Mouse (Mus musculus) limb, embryonic 14.5 days (tissue): Measurements from ENCODE around the gene Maats1. TPM values are rescaled to one million over a fixed set of nuclear protein-coding genes. Genes with fewer than 3 reads are reported as not detected.

Source experiments
- ATAC-seq: fragments of 200-750 bp; cut with Nextera tagmentation; 2 replicates; pipeline ENCODE4 v1.8.0; 2017; ENCODE audit warnings: low read depth, moderate number of reproducible peaks, moderate TSS enrichment; ENCODE audit not compliant: low FRiP score
- DNase-seq: peaks from one replicate; pipeline ENCODE4 v3.0.0-alpha.2; 2015; ENCODE audit warnings: low spot score
- H3K27ac ChIP-seq: fragments of 300-500 bp; sonication (generic); replicated peaks from 2 replicates; pipeline ENCODE4 v1.5.1; 2014; ENCODE audit warnings: low read depth, mild to moderate bottlenecking, low read length, moderate library complexity, mixed read lengths
- H3K27me3 ChIP-seq: fragments of 300-500 bp; sonication (generic); 2 replicates; pipeline ENCODE4 v1.6.1; 2014; ENCODE audit warnings: low read length, mixed read lengths; ENCODE audit not compliant: control insufficient read depth, insufficient read depth
- H3K36me3 ChIP-seq: fragments of 300-500 bp; sonication (generic); 2 replicates; pipeline ENCODE4 v1.6.1; 2014; ENCODE audit warnings: mild to moderate bottlenecking, low read length, moderate library complexity, mixed read lengths; ENCODE audit not compliant: control insufficient read depth, insufficient read depth
- H3K4me1 ChIP-seq: fragments of 300-500 bp; sonication (generic); 2 replicates; pipeline ENCODE4 v1.6.1; 2014; ENCODE audit warnings: antibody characterized with exemption, low read length, mixed read lengths; ENCODE audit not compliant: control insufficient read depth, insufficient read depth
- H3K4me2 ChIP-seq: fragments of 300-500 bp; sonication (generic); replicated peaks from 2 replicates; pipeline ENCODE4 v1.6.1; 2014; ENCODE audit warnings: low read depth, mild to moderate bottlenecking, low read length, moderate library complexity; ENCODE audit not compliant: severe bottlenecking
- H3K4me3 ChIP-seq: fragments of 300-500 bp; sonication (generic); replicated peaks from 2 replicates; pipeline ENCODE4 v1.5.1; 2014; ENCODE audit warnings: low read length
- H3K9ac ChIP-seq: fragments of 300-500 bp; sonication (generic); 2 replicates; pipeline ENCODE4 v1.6.1; 2014; ENCODE audit warnings: mild to moderate bottlenecking, low read depth, low read length, moderate library complexity; ENCODE audit not compliant: severe bottlenecking
- H3K9me3 ChIP-seq: fragments of 300-500 bp; sonication (generic); 2 replicates; pipeline ENCODE4 v1.6.1; 2016; ENCODE audit warnings: low read length; ENCODE audit not compliant: control insufficient read depth
- POLR2A ChIP-seq: fragments of 200-500 bp; IDR thresholded peaks from 2 replicates; pipeline ENCODE4 v1.8.0; 2012; ENCODE audit warnings: inconsistent platforms, mild to moderate bottlenecking, moderate library complexity, borderline replicate concordance; ENCODE audit not compliant: insufficient read depth, insufficient read length; ENCODE audit errors: extremely low read depth
- WGBS: fragments of 180-500 bp; shearing (Covaris S2); extraction: QIAGEN DNeasy Blood & Tissue Kit; methylation state at CpG from one replicate; pipeline ENCODE4 v1.1.7; 2014; 5-methylcytosine and 5-hydroxymethylcytosine counted together
- polyA plus RNA-seq, 2 experiments: library from polyadenylated mRNA; depleted of rRNA in 1 of 2; stranded (reverse) in 1 of 2; unstranded in 1 of 2; fragments of >200 nt; fragmentation: Nextera tagmentation in 1 of 2; extraction: Ambion mirVana in 1 of 2; gene quantifications; 2 replicates each; pipeline versions ENCODE4 v1.2.1 to v1.2.3; 2012 to 2014

Gene Maats1
- polyA plus RNA-seq, 2 experiments, result 0.10 TPM; not detected in 1

DNA sequence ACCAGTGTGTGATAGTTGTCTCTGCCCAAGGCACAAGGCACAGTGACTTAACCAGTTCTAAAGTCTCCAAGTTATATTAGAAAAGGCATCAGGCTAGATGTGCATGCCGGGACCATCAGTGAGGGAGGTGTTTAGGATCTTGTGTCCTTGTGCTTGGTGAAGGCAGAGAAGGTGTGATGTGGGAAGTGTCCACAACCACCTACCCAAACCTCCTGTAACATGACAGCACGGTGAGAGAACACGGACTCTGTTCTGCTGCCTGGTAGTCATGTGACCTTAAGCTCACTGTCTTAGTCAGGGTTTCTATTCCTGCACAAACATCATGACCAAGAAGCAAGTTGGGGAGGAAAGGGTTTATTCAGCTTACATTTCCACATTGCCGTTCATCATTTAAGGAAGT is 24.3 kb upstream of the Maats1 start:
- Histone ChIP-seq H3K9ac (no peak overlapping the region), H3K27ac (no peak overlapping the region), H3K36me3 (no peaks in the 10 kb centered on the region), H3K4me2 (no peak overlapping the region), H3K4me3 (no peak overlapping the region), H3K4me1 (peaks cover 5% of the 10 kb centered on the region; the same call in 1 of the 2 replicates), H3K9me3 (no peaks in the 10 kb centered on the region), H3K27me3 (no peaks in the 10 kb centered on the region)
- ATAC-seq (no peak), DNase-seq (no peak)
- WGBS, result 78% methylated on average over 4 of the region's 4 CpGs
- TF ChIP-seq POLR2A, result no peak

DNA sequence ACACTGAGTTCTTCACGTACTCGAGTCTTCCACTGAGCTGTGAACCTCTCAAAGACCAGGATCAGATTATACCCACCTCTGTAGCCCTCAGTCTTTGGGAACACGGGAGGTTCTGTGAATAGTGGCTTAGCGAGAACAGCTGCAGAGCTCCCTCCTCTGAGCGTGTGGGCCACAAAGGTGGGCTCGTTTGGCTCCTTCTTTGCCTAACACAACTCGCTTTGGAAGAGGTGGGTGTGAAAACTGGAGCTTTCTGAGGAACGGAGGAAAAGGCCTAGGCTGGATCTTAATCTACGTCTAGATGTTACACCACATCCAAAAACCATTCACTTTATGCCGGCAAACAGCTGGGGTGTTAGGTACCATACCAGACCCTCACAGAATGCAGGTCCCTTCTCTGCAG is 23.4 kb upstream of the Maats1 start:
- Histone ChIP-seq H3K36me3 (no peaks in the 10 kb centered on the region), H3K4me3 (no peak overlapping the region), H3K9ac (no peak overlapping the region), H3K9me3 (no peaks in the 10 kb centered on the region), H3K4me2 (no peak overlapping the region), H3K4me1 (peaks cover 5% of the 10 kb centered on the region; the same call in 1 of the 2 replicates), H3K27ac (no peak overlapping the region), H3K27me3 (no peaks in the 10 kb centered on the region)
- DNase-seq (no peak), ATAC-seq (no peak)
- TF ChIP-seq POLR2A, result no peak
- WGBS, result 73% methylated on average over 10 of the region's 10 CpGs

DNA sequence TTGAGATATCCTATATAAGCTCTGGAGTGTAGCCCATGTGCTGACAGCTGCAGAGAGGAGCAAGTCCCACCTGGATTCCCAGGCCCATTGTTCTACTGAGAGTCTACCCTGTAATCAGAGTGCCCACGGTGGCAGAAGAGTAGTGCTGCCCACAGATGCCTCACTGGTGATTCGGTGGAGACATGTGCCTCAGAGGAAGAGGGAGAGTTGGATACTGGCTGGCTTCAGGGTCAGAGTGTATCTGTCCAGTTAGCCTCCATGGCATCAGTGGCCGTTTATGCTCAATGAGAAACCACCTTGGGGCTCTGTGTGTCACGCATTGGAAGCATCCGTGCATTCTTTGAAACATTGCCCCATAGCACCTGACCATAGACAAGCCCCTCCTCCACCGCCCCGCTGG is 21.7 kb upstream of the Maats1 start:
- Histone ChIP-seq H3K4me2 (no peak overlapping the region), H3K9me3 (no peaks in the 10 kb centered on the region), H3K4me3 (no peak overlapping the region), H3K36me3 (no peaks in the 10 kb centered on the region), H3K9ac (no peak overlapping the region), H3K4me1 (peaks cover 4% of the 10 kb centered on the region; the same call in 1 of the 2 replicates), H3K27ac (no peak overlapping the region), H3K27me3 (no peaks in the 10 kb centered on the region)
- 87% methylated on average over 7 of the region's 7 CpGs for WGBS
- ATAC-seq, result no peak
- no peak for TF ChIP-seq POLR2A
- DNase-seq, result no peak

DNA sequence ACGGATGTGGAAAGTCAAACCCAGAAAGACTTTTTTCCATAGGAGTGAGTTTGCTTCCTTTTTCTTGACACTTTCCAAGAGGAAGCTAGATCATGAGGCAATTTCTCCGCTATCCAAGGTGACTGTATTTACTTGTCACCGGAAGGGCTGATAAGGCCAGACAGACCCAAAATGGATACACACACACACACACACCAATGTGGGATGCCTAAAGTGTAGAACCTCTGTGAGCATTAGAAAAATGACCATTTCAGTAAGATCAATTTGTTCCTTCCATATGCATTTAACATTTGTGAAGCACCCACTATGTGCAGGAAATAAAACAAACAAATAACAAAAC is 21.3 kb upstream of the Maats1 start:
- 83% methylated on average over 3 of the region's 3 CpGs for WGBS
- Histone ChIP-seq H3K27me3 (no peaks in the 10 kb centered on the region), H3K9me3 (no peaks in the 10 kb centered on the region), H3K9ac (no peak overlapping the region), H3K4me2 (no peak overlapping the region), H3K4me1 (peaks cover under 1% of the 10 kb centered on the region; the same call in 1 of the 2 replicates), H3K36me3 (no peaks in the 10 kb centered on the region), H3K4me3 (no peak overlapping the region), H3K27ac (no peak overlapping the region)
- DNase-seq (no peak), ATAC-seq (no peak)
- TF ChIP-seq POLR2A, result no peak

DNA sequence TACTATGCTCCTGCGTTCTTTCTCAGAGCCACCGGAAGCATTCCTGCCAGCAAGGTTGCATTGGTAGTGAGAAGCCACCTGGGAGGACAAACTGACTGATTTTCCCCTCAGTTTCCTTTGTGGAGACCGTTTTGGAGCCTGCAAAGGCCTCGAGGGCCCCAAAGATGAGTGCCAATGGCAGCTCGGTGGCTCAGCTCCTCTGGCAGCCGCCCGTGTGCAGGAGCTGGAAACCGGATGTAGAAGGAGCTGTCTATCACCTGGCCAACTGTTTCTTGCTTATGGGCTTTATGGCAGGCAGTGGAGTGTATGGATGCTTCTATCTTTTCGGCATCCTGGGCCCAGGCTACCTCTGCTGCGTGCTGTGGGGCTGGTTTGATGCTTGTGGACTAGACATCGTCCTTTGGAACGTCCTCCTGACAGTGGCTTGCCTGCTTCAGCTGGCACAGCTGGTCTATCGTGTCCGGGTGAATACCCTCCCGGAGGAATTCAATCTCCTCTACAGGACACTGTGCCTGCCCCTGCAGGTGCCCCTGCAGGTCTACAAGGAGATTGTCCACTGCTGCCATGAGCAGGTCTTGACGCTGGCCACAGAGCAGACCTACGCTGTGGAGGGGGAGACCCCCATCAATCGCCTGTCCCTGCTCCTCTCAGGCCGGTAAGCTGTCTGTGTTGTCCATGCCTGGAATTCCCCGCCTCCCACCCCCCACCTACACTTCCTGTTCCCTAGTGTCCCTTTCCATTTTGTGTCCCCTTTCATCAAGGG is 20.7 kb upstream of the Maats1 start:
- Histone ChIP-seq H3K4me2 (no peak overlapping the region), H3K9me3 (no peaks in the 10 kb centered on the region), H3K4me1 (no peaks in the 10 kb centered on the region), H3K9ac (0 out of 2 replicates have a peak overlapping the region, but pooled peaks have one; percentile 17), H3K36me3 (no peaks in the 10 kb centered on the region), H3K27me3 (no peaks in the 10 kb centered on the region), H3K4me3 (no peak overlapping the region), H3K27ac (no peak overlapping the region)
- 81% methylated on average over 18 of the region's 20 CpGs for WGBS
- peak; percentile 13; the same call in 1 of the 2 replicates for ATAC-seq
- no peak for DNase-seq
- TF ChIP-seq POLR2A, result no peak

DNA sequence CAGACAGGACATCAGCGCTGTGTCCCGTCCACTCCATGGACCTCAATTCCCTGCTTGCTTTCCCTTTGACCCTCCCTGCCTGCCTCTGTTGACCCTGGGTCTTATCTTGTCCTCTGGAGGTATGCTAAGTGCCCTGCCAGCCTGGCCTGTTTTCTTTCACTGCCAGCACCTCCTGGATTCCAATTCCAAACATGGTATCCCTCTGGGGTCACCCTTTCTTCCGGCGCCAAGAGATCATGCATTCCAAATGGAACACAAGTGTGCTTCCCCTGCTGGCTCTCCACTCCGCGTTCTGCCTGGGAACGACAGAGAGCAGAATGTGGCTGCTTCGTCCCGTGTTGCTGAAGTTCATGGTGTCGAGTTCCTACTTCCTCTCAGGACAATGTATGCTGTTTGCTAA is 20.0 kb upstream of the Maats1 start, which contains the start of gene Popdc2:
Popdc2 (plus strand) TSS at position 277 of the 400 bp plus-strand sequence.
- no peaks in the 10 kb centered on the region for H3K27me3 ChIP-seq
- H3K4me3 ChIP-seq, result no peak within 1 kb of the TSS
- 21% methylated on average over 10 of the region's 10 CpGs for WGBS
- no peak for DNase-seq
- no peaks in the 10 kb centered on the region for H3K4me1 ChIP-seq
- ATAC-seq, result no peak
- H3K4me2 ChIP-seq, result no peak within 1 kb of the TSS
- H3K36me3 ChIP-seq, result no peaks in the 10 kb centered on the region
- TF ChIP-seq POLR2A, result no peak
- peak within 1 kb of the TSS; percentile 17; the same call in 1 of the 2 replicates for H3K9ac ChIP-seq
- H3K9me3 ChIP-seq, result no peaks in the 10 kb centered on the region
- H3K27ac ChIP-seq, result no peak within 1 kb of the TSS
